Mouse (Mus musculus) heart, embryonic 13.5 days (tissue): Measurements from ENCODE around the gene Mbnl2. TPM values are rescaled to one million over a fixed set of nuclear protein-coding genes. Genes with fewer than 3 reads are reported as not detected.

Experiments used
- ATAC-seq: fragments of 200-750 bp; cut with Nextera tagmentation; 2 replicates; pipeline ENCODE4 v1.8.0; 2017; ENCODE audit warnings: moderate TSS enrichment; ENCODE audit not compliant: insufficient number of reproducible peaks, low FRiP score, low TSS enrichment; ENCODE audit errors: extremely low read depth
- H3K27ac ChIP-seq: fragments of 300-500 bp; sonication (generic); replicated peaks from 2 replicates; pipeline ENCODE4 v1.5.1; 2015; ENCODE audit warnings: moderate library complexity, mild to moderate bottlenecking, inconsistent platforms
- H3K27me3 ChIP-seq: fragments of 300-500 bp; sonication (generic); replicated peaks from 2 replicates; pipeline ENCODE4 v1.6.1; 2015; ENCODE audit warnings: mild to moderate bottlenecking, inconsistent platforms
- H3K36me3 ChIP-seq: fragments of 300-500 bp; sonication (generic); 2 replicates; pipeline ENCODE4 v1.6.1; 2015; ENCODE audit warnings: mild to moderate bottlenecking, inconsistent platforms
- H3K4me1 ChIP-seq: fragments of 300-500 bp; sonication (generic); 2 replicates; pipeline ENCODE4 v1.6.1; 2015; ENCODE audit warnings: inconsistent platforms
- H3K4me2 ChIP-seq: fragments of 300-500 bp; sonication (generic); 2 replicates; pipeline ENCODE4 v1.6.1; 2015; ENCODE audit warnings: inconsistent platforms, mild to moderate bottlenecking, moderate library complexity
- H3K4me3 ChIP-seq: fragments of 300-500 bp; sonication (generic); 2 replicates; pipeline ENCODE4 v1.5.1; 2015; ENCODE audit warnings: moderate library complexity, mild to moderate bottlenecking, inconsistent platforms
- H3K9ac ChIP-seq: fragments of 300-500 bp; sonication (generic); 2 replicates; pipeline ENCODE4 v1.6.1; 2015; ENCODE audit warnings: inconsistent platforms, mild to moderate bottlenecking, moderate library complexity
- H3K9me3 ChIP-seq: fragments of 300-500 bp; sonication (generic); 2 replicates; pipeline ENCODE4 v1.6.1; 2016; ENCODE audit warnings: inconsistent platforms
- WGBS: fragments of 180-500 bp; shearing (Covaris S2); methylation state at CpG from one replicate; pipeline ENCODE4 v1.1.7; 2015; ENCODE audit warnings: mixed read lengths; 5-methylcytosine and 5-hydroxymethylcytosine counted together
- polyA plus RNA-seq: library from polyadenylated mRNA; unstranded; fragments of >200 nt; fragmentation: Nextera tagmentation; extraction: Ambion mirVana; gene quantifications from 2 replicates; pipeline ENCODE4 v1.2.1, GENCODE M21; 2015

The Mbnl2 gene
- polyA plus RNA-seq, 1 experiment from 2014 or later = 88.9 TPM

DNA sequence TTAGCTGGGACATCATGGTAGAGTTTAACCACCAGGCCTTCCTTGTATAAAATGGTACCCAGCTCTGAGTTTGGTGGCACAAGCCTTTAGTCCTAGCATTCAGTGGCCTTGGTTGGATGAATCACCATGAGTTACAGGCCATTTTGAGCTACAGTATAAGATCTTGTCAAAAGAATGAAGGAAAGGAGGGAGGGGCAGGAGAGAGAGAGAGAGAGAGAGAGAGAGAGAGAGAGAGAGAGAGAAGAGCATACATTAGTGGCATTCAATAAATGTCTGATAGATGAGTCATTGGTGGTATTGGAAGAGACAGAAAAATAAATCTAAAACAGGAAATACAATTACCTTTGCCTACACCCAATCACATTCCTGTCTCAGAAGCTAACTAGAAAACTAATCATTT lies 165.2 kb downstream of the Mbnl2 start:
- Histone ChIP-seq H3K9me3 (peaks cover 3% of the 10 kb centered on the region; the same call in 1 of the 2 replicates), H3K4me1 (no peaks in the 10 kb centered on the region), H3K27me3 (no peaks in the 10 kb centered on the region), H3K4me2 (no peak overlapping the region), H3K36me3 (peaks cover 30% of the 10 kb centered on the region), H3K4me3 (no peak overlapping the region), H3K9ac (no peak overlapping the region), H3K27ac (no peak overlapping the region)
- ATAC-seq = no peak

DNA sequence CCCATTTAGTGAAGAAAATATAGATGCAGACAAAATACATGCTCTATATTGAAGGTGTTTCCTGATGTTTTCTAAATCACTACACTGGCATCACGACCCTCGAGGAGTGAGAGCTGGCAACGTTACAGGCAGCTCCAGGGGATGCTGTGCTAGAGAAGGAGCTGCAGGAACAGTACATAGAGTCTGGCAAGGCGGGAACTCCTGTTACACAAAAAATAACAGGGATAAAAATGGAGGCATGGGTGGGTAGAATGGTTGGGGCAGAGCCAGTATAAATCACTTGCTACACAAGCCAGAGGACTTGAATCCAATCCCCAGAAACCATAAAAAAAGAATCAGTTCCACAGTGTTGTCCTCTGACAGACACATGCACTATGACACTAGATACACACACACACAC lies 165.8 kb downstream of the Mbnl2 start:
- Histone ChIP-seq H3K36me3 (peaks cover 24% of the 10 kb centered on the region), H3K9me3 (peaks cover 3% of the 10 kb centered on the region; the same call in 1 of the 2 replicates)
- 76% methylated on average over 4 of the region's 4 CpGs for WGBS

DNA sequence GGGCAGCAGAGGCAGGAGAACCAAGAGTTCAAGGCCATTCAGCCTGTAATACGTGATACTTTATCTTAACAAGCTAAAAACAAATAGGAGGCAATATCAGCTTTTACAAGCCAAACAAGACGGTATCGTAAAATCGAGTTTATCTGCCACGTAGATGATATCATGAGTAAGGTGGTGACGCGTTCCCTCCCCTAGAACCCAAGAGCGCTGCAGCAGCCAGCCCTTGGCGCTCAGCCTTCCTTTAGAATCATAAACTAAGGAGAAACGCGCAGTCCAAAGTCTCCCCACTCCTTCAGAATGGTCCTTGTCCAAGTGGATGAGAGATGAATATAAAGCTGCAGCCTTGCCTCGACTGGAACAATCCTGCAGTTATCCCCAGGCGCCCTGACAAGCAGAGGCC lies 166.4 kb downstream of the Mbnl2 start:
- Histone ChIP-seq H3K9ac (no peak overlapping the region), H3K4me1 (no peaks in the 10 kb centered on the region), H3K4me2 (no peak overlapping the region), H3K27me3 (no peaks in the 10 kb centered on the region), H3K4me3 (no peak overlapping the region), H3K36me3 (peaks cover 20% of the 10 kb centered on the region), H3K9me3 (peaks cover 3% of the 10 kb centered on the region; the same call in 1 of the 2 replicates), H3K27ac (no peak overlapping the region)
- WGBS = 82% methylated on average over 13 of the region's 13 CpGs
- no peak for ATAC-seq

More for the DNA sequence above, 165.8 kb downstream of the Mbnl2 start:
- ATAC-seq = no peak
- Histone ChIP-seq H3K27ac (no peak overlapping the region), H3K27me3 (no peaks in the 10 kb centered on the region), H3K4me2 (no peak overlapping the region), H3K4me3 (no peak overlapping the region), H3K9ac (no peak overlapping the region), H3K4me1 (no peaks in the 10 kb centered on the region)

DNA sequence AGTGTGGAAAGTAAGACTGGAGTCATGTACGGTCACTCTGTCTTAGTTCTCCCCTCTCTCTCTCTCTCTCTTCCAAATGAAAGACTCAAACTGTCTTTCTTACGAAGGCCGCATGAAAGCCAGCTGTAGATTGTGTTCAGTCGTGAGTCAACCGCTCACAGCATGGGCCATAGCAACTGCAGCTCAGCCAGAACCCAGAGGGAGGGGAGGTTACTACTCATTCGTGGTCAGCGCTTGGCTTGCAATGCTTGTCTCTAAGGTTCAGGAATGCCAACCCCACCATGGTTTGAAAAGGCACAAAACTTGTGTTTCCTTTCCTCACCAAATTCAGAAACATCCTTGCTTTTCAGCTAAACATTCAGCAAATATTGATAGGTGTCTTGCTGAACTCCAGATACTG lies 178.8 kb downstream of the Mbnl2 start:
- H3K4me2 ChIP-seq = no peak overlapping the region
- WGBS = 91% methylated on average over 7 of the region's 7 CpGs

DNA sequence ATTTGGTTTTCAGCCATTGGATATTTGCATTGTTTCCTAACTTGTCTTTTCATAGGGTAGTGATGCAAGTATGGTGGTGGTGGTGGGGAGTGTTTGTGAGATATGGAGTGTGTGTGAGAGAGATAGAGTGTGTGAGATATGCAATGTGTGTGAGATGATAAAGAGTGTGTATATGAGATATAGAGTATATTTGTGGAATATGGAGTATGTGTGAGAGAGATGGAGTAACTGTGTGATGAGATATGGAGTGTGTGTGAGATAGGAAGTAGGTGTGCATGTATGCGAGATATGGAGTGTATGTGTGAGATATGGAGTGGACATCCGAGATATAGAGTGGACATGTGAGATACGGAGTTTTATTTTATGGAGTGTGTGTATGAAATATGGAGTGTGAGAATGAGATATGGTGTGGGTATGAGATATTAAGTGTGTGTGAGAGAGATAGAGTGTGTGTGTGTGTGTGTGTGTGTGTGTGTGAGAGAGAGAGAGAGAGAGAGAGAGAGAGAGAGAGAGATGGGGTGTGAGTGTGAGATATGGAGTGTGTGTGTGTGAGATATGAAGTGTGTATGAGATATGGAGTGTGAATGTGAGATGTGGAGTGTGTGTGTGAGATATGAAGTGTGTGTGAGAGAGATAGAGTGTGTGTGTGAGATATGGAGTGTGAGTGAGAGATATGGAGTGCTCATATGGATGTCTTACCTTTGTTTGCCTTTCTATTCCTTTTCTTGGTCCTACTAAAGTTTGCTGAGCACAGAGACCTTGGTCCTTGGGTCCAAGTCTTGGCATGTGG lies 188.7 kb downstream of the Mbnl2 start:
- Histone ChIP-seq H3K9ac (no peak overlapping the region), H3K27me3 (no peaks in the 10 kb centered on the region), H3K9me3 (no peaks in the 10 kb centered on the region), H3K4me2 (no peak overlapping the region), H3K27ac (no peak overlapping the region), H3K36me3 (no peaks in the 10 kb centered on the region), H3K4me1 (no peaks in the 10 kb centered on the region), H3K4me3 (no peak overlapping the region)
- ATAC-seq = no peak
- 71% methylated on average over 3 of the region's 3 CpGs for WGBS

More for the DNA sequence above, 178.8 kb downstream of the Mbnl2 start:
- no peak for ATAC-seq
- Histone ChIP-seq H3K4me3 (no peak overlapping the region), H3K9ac (no peak overlapping the region), H3K27ac (no peak overlapping the region), H3K4me1 (no peaks in the 10 kb centered on the region), H3K36me3 (no peaks in the 10 kb centered on the region), H3K9me3 (peaks cover 16% of the 10 kb centered on the region), H3K27me3 (no peaks in the 10 kb centered on the region)

DNA sequence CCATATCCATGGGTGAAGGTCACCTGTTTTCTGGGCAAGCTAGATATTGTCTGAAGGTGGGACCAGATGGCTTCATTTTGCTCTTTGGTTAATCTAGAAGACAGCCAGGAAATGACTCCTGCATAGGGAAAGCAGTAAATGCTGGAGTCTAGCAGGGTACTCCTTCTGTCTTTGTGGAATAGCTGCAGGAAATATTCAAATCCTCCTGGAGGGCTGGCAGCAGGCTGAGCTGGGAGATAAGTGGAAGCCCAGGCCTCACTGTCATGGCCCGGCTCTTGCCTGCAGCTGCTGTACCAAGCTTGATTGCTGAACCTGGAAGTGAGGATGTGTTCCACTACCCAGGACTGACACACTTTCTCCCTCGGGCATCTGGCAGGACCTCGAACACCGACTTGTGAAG lies 191.3 kb downstream of the Mbnl2 start:
- no peak overlapping the region for H3K4me3 ChIP-seq
- H3K27ac ChIP-seq = no peak overlapping the region
- H3K27me3 ChIP-seq = no peaks in the 10 kb centered on the region
- H3K36me3 ChIP-seq = no peaks in the 10 kb centered on the region
- no peak overlapping the region for H3K4me2 ChIP-seq
- WGBS = 61% methylated on average over 4 of the region's 4 CpGs
- H3K4me1 ChIP-seq = no peaks in the 10 kb centered on the region
- no peak overlapping the region for H3K9ac ChIP-seq
- no peak for ATAC-seq
- no peaks in the 10 kb centered on the region for H3K9me3 ChIP-seq

DNA sequence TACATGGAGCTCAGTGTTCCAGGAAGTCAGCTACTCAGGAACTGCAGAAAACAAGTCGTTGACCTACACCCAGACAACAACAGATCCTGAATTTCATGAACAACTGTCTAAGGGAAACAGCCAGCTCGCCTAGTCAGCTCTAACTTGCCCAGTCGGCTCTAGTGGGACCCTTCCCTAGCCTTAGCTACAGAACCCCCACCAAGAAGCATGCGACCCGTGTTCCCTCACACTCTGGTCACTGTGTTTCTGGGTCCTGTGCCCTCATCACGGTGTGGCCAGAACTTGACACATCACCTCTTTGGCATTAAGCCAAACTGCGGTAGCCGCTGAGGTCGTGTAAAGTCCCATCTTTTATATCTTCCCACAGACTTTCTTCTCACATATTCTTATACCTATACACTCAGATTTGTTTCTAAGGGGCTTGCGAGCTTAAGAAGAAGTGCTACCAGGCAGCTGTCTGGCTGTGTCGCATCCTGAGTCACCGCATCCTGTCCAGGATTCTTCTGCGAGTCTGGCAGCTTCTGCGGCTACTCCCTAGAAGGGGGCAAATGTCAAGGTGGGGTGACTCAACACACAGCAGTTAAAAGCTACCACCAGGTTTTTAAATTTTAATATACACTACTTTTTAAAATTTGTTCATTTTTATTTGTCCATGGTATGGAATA lies 193.8 kb downstream of the Mbnl2 start:
- Histone ChIP-seq H3K9me3 (no peaks in the 10 kb centered on the region), H3K36me3 (no peaks in the 10 kb centered on the region), H3K27ac (no peak overlapping the region), H3K27me3 (no peaks in the 10 kb centered on the region), H3K9ac (no peak overlapping the region), H3K4me1 (no peaks in the 10 kb centered on the region), H3K4me3 (no peak overlapping the region), H3K4me2 (no peak overlapping the region)
- no peak for ATAC-seq
- WGBS = 72% methylated on average over 14 of the region's 14 CpGs

DNA sequence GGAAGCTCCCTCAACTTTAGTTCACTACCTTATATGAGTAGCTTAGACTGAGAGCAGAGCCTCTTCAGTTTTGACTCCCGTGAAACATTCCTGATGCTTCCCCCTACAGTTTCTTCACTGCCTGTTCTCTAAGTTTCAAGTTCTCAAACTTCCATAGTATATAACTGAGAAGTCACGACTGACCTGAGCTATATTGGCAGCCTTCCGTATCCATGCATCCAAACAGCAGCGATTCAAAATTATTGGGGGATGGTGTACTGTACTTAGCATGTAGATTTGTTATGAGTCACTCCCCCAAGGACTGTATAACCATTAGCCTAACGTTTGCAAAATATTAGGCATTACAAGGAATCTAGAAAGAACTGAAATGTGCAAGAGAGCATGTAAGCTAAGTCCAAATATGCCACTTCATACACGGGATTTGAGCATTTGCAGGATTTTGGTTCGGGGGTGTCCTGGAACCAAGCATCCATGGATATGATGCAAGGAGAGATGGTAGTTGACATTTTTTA lies 200.8 kb downstream of the Mbnl2 start:
- no peaks in the 10 kb centered on the region for H3K36me3 ChIP-seq
- peaks cover 23% of the 10 kb centered on the region for H3K4me1 ChIP-seq
- H3K4me2 ChIP-seq = peak overlapping the region; percentile 88
- H3K9ac ChIP-seq = peak overlapping the region; percentile 89
- H3K9me3 ChIP-seq = no peaks in the 10 kb centered on the region
- WGBS = 65% methylated on average over 7 of the region's 7 CpGs
- H3K27ac ChIP-seq = no peak overlapping the region
- no peak for ATAC-seq
- peak overlapping the region; percentile 86 for H3K4me3 ChIP-seq
- H3K27me3 ChIP-seq = no peaks in the 10 kb centered on the region

DNA sequence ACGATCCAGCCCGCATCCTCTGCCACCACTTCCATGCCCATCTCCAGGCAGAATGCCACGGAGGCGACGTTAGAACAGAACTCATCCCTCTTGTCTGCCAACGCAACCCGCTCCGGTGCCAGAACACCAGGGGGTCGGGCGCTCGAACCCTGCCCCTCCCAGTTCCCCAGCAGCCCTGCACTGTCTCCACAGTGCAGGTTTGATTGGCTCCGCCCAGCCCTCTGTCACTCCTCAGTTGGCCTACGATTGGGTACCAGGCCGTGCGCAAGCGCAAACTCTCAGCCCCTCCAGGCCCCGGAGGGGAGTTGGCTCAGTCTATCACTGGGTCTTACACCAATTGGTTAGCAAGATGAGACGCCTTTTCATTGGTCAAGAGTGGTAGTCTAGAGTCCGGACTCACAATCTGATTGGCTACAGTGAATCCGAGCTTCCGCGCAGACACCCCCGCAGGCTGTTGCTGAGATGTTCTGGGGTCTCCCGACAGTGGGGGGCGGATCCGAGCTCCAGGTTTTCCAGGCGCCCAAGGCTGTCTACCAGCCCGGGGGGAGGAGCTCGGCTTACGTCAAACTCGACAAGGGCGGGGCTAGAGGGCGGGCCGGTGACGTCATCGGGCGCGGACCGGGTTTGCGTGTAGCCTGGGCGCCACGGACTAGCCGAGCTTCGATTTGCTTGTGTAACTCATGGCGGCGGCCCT lies 202.0 kb downstream of the Mbnl2 start:
- Histone ChIP-seq H3K4me3 (peak overlapping the region; percentile 86), H3K36me3 (peaks cover 11% of the 10 kb centered on the region), H3K27ac (peak overlapping the region; percentile 94), H3K9me3 (no peaks in the 10 kb centered on the region), H3K4me2 (peak overlapping the region; percentile 88), H3K9ac (peak overlapping the region; percentile 89), H3K27me3 (no peaks in the 10 kb centered on the region), H3K4me1 (peaks cover 33% of the 10 kb centered on the region)
- under 1% methylated on average over 46 of the region's 46 CpGs for WGBS
- ATAC-seq = peak; percentile 93

DNA sequence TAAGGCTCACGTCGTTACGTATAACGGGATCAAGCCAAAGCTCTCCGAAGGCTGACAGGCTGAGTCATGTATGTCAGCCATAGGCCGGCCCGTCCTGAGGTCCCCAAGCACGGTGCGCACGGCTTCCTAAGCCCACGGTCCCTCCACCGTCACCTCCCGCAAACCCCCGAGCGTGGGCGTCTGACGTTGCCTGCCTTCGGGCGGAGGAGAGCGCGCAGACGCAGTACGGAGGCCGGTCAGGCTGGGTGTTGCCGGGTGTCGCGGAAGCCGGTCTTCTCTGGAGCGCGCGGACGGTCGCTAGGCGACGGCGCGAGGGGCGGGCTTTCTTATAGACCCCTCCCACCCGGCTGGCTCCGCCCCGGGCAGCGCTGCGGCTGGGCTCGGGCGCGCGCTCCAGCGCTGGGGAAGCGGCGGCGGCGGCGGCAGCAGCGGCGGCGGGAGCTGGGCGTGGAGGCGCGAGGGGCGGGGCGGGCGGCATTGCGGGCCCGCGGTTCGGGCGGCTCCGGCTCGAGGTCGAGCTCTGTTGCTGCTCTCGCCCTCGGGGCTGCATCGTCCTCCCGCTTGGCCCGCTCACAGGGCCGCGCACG lies 202.6 kb downstream of the Mbnl2 start, which contains the start of gene Rap2a:
Gene Rap2a (plus strand): TSS at position 463 of the 587 bp plus-strand sequence.
- peak; percentile 87 for ATAC-seq
- Histone ChIP-seq H3K4me2 (peak within 1 kb of the TSS; percentile 88), H3K27me3 (no peaks in the 10 kb centered on the region), H3K9ac (peak within 1 kb of the TSS; percentile 89), H3K36me3 (peaks cover 15% of the 10 kb centered on the region), H3K9me3 (no peaks in the 10 kb centered on the region), H3K27ac (peak within 1 kb of the TSS; percentile 94), H3K4me3 (peak within 1 kb of the TSS; percentile 86), H3K4me1 (peaks cover 33% of the 10 kb centered on the region)
- under 1% methylated on average over 74 of the region's 78 CpGs for WGBS
